Mouse (Mus musculus): ENCODE results near the gene Itpr3.
A peak's percentile ranks its signal among the peaks of the same experiment; 100 is the strongest.

Itpr3 gene

DNA sequence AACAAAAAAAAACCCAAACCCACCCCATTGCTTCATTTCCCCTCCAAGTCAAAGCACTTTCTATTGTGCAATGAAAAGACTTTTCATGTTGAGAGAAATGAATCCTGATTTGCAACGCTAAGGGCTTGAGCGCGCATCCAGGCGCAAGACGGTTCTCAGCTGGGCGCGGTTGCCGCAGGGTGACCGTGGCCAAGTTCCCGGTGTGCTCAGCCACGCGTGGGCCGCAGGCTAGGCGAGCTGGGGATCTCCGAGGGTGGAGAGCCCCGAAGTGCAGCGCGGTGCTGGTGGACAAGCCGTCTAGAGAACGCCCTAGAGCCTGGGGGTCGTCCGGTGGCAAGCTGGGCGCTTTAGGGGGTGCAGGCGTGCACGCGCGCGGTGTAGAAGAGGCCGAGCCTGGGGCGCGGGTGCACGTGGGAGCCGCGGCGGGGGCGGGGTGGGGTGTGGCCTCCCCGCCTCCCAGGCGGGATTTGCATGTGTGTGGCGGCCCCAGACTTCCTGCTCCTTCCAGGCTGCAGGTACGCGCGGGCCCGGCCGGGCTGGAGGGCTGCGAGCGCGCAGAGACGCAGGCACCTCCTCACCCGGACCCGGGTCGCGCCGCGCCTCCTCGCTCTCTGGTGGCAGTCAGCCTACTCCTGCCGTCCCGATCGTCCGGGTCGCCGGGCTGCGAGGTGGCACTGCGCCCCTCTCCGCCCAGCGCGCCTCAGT is at the start of gene Itpr3:
TSS of gene Itpr3 (plus strand) at position 493 of the 705 bp plus-strand sequence.
- no peak for DNase-seq

GRCm38 (mm10) chr17:27008277-27008676 is 48.8 kb upstream of the Itpr3 start:
- no peak for DNase-seq

GRCm38 (mm10) chr17:27011167-27011566 is 45.9 kb upstream of the Itpr3 start:
- no peak for DNase-seq

DNA sequence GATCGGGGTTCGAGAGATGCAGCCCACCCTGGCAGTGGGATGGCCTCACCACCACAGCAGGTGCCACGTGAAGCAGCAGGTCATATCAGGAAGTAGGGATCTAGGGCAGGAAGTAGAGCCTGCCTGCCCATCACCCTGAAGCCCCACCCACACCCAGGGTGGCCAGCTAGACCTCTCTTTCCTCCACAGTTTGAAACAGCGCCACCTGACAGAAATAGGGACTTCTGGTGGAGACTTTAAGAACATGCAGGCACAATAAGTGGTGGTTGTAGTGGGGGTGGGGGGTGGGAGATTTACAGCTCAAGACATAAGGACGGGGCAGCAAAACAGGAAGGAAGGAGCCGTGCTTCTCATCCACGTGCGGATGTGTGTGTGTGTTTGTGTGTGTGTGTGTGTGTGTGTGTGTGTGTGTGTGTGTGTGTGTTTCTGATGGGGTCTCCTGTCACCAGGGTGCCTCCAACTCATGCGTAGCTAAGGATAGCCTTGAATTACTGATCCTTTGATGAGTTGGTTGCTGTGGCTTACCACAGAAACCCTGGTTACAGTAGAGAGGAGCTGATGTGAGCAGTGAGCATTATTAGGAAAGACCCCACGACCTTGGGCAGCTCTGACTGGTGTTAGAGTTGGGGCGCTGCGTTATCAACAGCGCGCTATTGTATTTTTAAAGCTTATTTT is 45.0 kb upstream of the Itpr3 start:
- no peak for DNase-seq

- DNase-seq, result no peak
These were observed 44.2 kb upstream of the Itpr3 start for GRCm38 (mm10) chr17:27012909-27013308.

DNA sequence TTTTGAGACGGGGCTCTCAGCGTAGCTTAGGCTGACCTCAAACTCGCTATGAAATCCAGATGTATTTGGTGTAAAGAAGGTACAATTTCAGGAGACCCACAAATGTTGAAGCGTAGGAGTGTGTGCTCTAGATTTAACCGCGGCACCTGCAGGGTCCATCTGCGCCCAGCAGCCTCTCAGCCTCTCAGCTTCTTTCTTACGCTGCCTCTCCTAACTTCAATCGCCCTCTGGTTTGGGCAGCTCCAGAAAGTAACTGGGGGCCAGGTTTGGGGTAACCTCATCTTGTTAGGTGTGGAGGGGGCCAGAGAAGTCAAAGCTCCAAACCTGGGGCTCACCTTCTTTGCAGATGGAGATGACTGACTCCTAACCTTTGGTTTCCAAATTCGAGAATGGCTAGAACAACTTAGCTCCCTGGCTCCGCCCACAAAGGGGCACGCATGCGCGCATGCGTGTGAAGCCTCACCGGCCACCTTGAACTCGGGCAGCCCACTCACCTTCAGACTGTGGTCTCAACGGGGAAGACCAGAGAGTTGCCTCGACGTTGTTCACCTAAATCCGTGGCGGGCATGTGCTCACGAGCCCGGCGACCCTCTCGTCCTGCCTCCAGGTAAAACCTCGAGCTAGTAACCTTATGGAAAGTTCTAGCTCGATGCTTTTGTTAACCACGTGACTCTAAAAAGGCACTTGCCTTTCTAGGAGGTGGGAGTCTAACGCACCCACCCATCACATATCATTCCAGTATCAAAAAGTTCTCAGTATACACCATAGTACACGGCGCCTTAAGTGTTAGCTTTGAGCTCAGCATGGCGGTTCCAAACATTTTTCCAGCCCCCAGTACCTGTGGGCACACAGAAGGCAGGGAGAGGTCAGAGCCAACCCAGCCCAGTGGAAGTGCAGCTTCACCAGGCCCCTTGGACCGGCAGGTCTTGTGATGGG is 39.3 kb upstream of the Itpr3 start:
- DNase-seq, result peak; percentile 80

- peak; percentile 63 for DNase-seq
These were observed 38.4 kb upstream of the Itpr3 start for GRCm38 (mm10) chr17:27018555-27019196.

- no peak for DNase-seq
These were observed 36.0 kb upstream of the Itpr3 start for GRCm38 (mm10) chr17:27021076-27021475.

DNA sequence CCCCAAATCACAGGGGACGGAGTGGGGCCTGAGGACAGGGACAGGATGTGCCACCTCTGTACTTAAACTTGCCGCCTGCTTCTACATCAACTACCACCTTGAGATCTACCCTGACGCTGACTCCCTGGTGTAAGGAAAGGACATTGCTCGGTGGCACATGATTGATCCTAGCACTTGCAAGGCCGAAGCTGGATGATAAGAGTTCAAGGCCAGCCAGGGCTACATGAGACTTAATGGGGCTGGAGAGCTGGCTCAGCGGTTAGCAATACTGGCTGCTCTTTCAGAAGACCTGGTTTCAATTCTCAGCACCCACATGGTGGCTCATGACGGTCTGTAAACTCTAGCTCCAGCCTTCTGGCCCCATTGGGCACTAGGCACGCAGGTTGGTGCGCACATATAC is 35.4 kb upstream of the Itpr3 start:
- no peak for DNase-seq

DNA sequence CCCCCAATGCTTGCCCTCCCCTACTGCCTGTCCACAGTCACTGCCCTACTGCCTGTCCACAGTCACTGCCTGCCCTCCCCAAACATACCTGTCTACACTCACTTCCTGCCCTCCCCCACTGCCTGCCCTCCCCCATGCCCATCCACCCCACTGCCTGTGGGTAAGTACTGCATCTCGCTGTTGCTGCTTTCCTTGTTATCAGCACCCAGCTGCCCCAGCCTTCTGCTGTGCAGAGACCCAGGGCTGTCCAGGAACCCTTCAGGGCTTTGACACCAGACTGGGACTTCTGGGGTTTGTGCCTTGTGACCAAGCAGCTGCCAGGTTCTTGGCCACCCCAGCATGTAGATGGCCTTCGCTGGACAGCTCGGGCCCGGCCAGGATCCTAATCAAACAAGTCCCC is 33.8 kb upstream of the Itpr3 start:
- DNase-seq, result no peak

DNA sequence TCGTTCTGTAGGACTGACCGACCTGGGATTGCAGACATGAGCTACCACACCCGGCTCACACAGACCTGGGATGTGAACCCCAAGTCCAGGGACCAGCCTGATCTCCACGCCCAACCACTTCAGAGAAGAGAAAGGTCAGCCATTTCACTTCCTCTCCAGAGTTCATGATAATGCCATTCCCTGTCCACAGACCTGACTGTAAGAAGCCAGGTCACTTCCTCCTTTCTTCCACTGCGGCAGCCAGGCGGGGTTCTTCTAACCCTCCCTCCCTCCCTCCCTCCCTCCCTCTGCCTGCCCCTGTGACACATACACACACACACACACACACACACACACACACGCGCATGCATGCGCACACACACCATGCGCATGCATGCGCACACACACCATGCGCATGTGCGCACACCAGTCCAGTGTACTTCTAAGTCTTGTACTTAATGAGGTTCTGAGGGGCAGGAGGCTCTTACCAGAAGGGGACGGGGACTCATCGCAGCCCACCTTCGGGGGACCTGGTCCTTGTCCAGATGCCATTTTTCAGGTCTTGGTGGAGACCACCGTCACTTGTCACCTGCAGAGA is 31.7 kb upstream of the Itpr3 start:
- DNase-seq, result no peak

DNA sequence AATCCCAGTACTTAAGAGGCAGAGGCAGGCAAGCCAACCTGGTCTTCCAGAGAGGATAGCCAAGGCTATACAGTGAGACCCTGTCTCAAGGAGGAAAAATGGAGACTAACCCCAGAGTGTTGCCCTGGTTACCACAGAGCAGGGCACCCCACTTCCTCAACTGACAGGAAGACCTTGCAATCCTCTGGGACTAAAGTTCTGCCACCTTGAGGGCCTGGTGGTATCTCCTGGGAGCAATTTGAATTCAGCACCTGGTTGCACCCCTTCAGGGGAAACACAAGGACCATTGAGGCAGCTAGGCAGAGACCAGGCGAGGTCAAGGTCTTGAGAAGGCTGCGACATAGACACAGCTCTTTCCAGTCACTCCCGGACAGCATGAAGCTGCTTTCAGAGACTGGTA is 31.2 kb upstream of the Itpr3 start:
- DNase-seq, result no peak

DNA sequence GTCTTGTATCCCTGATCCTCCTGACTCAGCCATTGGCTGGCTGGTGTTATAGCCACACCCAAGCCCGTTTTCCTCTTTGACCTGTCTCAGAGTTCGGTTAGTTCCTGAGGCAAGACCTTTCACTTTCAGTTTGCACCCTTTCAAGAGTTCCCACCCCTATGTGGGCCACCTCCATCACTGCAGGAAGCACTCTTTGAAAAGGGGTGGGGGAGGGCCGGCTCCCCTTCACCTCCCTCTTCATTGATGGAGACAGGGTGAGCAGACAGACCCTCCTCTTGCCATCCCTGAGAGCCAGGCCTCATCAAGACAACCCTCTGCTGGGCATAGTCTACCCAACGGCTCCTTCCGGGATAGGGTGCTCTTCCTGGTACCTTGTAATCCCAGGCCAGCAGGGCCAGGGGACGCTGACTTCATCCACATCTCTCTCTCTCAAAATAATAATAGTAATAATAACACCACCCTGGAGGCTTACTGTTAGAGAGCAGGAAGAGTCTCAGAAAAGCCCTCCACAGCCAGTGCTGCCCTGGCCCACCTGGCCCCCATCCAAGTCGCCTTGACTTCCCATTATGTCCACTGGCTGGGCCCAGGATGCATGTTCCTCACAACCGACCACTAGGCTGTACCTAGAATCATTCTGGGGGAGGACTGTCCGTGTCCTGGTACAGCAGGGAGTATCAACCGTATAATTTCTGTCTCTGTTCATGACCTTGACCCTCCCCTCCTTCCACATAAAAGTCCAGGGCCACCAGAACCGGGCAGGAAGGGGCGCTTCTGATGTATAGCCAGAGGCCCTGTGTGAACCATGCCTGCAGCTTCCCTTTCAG is 29.4 kb upstream of the Itpr3 start:
- peak; percentile 66 for DNase-seq

- DNase-seq, result peak; percentile 88
These were observed 28.8 kb upstream of the Itpr3 start for GRCm38 (mm10) chr17:27028284-27028795.

- no peak for DNase-seq
These were observed 28.2 kb upstream of the Itpr3 start, which contains the start of gene Bak1 for GRCm38 (mm10) chr17:27028909-27029308. Gene Bak1, minus strand, starts transcription at chr17:27029009.

GRCm38 (mm10) chr17:27029431-27029830 is 27.7 kb upstream of the Itpr3 start:
- DNase-seq, result no peak

GRCm38 (mm10) chr17:27030896-27031295 is 26.2 kb upstream of the Itpr3 start:
- DNase-seq, result no peak

- no peak for DNase-seq
These were observed 24.8 kb upstream of the Itpr3 start for GRCm38 (mm10) chr17:27032328-27032727.

DNA sequence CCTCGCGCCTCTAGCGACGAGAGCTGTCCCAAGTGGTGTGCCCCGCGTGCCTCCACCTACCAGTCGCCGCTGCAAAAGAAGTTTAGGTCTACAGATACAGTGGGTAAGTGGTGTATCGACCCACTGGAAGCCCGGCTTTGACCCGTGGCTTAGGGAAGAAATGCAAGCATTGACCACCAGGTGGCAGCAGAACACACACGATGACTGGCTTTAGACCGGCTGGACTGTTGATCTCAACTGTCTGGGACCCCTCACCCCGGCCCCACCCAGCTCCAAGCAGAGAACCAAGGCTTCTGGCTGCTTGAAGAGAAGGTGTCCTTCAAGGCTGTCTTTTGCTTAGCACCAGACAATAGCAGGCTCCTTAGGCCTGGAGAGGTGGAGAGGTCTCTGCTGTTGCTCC is 24.2 kb upstream of the Itpr3 start:
- DNase-seq, result peak; percentile 76

DNA sequence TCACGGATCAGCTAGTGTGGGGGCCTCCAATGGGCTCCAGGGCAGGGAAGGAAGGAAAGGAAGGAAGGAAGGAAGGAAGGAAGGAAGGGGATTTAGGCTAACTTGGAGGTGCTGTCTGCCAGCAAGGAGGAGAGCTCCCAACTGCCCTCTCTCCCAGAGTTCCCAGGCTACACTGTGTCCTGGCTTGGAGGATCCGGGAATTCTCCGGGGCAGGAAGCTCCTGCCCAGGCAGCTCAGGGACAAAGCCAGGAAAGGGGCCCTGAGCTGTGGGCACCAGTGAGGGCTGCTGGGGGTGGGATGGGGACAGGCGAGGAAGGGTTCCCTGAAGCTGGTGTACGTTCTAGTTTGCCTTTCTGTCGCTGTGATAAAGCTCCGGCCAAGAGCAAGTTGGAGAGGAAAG is 20.6 kb upstream of the Itpr3 start:
- no peak for DNase-seq

DNA sequence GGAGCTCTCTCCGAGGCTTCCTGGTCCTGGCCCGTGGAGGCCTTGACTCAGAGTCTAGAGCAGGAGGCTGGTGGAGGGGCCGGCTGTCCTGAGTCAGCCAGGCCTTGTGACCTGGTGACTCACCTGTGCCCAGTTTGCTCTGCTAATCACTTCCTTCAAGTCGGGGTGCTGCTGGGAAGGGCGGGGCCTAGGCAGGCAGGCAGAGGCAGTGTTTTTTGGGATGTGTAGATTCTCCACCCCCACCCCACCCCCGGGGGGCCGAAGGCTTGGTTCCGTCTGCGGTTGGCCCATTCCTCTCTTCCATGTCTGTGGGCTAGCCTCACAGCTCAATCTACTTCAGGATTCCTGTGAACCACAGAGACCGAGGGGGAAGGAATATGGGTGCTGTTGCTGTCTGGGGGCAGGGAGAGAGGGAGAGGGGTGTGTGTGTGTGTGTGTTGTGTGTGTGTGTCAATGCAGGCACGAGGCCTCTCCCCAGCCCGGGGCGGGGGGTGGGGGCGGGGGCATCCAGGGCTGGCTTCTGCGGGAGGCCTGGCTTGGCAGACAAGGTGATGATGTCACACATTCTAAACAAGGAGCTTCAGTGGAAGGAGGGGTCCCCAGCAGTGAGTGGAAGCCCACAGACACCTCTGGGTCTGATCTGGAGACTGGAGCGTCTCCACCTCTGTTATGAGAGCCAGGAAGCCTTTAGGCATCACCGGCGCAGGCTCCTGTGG is 18.6 kb upstream of the Itpr3 start:
- no peak for DNase-seq
